Mouse (Mus musculus) left cerebral cortex, postnatal 36 days (tissue): Measurements from ENCODE around the gene Ifna15. TPM values are rescaled to one million over a fixed set of nuclear protein-coding genes. Genes with fewer than 3 reads are reported as not detected.

Experiments
- DNase-seq, 2 experiments: peaks; one replicate each; pipeline ENCODE4 v3.0.0; 2021 to 2022; ENCODE audit warnings: low spot score in 2 of 2, mixed read lengths in 1 of 2
- intact Hi-C: fragments of 180-260 bp; cut with DNase I; formaldehyde crosslinking; loops from one replicate; pipeline ENCODE4 v1.15.1; 2025
- total RNA-seq, 2 experiments: library from RNA; stranded (reverse); gene quantifications; 2 replicates each; pipeline ENCODE4 v1.2.3; 2021

The Ifna15 gene
- total RNA-seq, 2 experiments from 2014 or later: not detected

DNA sequence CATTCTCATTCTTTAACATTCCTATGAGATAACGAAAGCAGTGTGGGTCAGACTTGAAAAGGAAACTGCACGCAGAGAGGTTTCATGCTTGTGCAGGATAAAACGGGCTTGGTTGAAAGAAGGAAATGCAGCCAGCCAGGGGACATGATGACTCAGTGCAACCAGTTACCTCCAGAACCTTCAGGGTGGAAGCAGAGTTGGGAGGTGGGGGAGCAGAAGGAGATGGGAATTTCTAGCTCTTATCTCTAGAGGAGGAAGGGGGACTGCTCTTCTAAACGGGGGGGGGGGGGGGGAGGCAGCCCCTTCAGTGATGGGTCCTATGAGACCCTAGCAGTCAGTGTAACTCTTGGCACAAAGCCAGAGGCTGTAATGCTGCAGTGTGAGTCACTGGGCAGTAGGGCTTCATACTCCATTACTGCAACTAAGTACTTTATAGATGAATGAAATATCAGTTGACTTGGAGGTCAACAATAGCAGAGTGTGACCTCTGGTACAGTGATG is 42.3 kb downstream of the Ifna15 start:
- intact Hi-C loops: no loop called here
- DNase-seq: peak; percentile 6 to 24

- intact Hi-C loops: no loop called here
- DNase-seq: no peak
Observed at GRCm38 (mm10) chr4:88515250-88515649, 42.8 kb downstream of the Ifna15 start.

DNA sequence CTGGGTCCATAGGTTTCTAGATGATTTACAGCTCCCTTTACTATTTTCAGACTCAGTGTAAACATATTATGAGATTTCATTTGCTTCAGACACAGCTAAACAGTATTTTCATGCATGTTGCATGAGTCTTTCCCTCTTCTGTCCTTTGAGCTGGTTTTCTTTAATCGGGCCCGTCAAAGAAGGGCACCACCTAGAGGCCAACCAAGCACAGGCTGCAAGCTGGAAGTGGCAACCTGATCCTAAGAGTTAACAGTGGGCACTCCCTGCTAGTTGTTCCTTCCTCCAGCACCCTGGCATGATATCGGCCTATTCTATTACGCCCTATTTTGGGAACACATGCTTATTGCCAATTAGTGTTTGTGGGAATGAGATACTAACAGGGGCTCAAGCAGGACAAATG is 43.6 kb downstream of the Ifna15 start:
- DNase-seq: peak; percentile 10 to 14
- intact Hi-C loops: no loop called here

- intact Hi-C loops: no loop called here
Observed at GRCm38 (mm10) chr4:88513743-88514142, 44.3 kb downstream of the Ifna15 start.

More at GRCm38 (mm10) chr4:88513743-88514142, 44.3 kb downstream of the Ifna15 start:
- no peak for DNase-seq

Other genes with a start within 250 kb of the Ifna15 start
- gene Hacd4, start 119.3 kb downstream of the Ifna15 start, total RNA-seq: 1 to 10 TPM; 1.3 to 1.4 TPM
- not detected for gene Ifnb1, start 35.5 kb downstream of the Ifna15 start, total RNA-seq
- not detected for gene Ifna14, start 13.6 kb upstream of the Ifna15 start, total RNA-seq
- gene Ifna9, start 34.1 kb upstream of the Ifna15 start, total RNA-seq: not detected
- gene Ifna12, start 45.1 kb upstream of the Ifna15 start, total RNA-seq: not detected
- not detected for gene C87499, start 76.2 kb upstream of the Ifna15 start, total RNA-seq
- not detected for gene Ifna13, start 86.2 kb upstream of the Ifna15 start, total RNA-seq
- not detected for gene Ifna16, start 118.7 kb upstream of the Ifna15 start, total RNA-seq
- not detected for gene Ifna2, start 125.7 kb upstream of the Ifna15 start, total RNA-seq
- not detected for gene Ifnab, start 133.1 kb upstream of the Ifna15 start, total RNA-seq
- gene Gm26566, start 163.6 kb upstream of the Ifna15 start, total RNA-seq: 1 to 10 TPM in 1 of 2 experiments, under 1 TPM in 1; 0.66 to 1.5 TPM
- gene Klhl9, start 164.2 kb upstream of the Ifna15 start, total RNA-seq: 100 to 1,000 TPM in 1 of 2 experiments, 10 to 100 TPM in 1; 92.7 to 101 TPM
- gene Gm13271, start 196.6 kb upstream of the Ifna15 start, total RNA-seq: not detected
- gene Gm13283, start 201.9 kb upstream of the Ifna15 start, total RNA-seq: not detected
- not detected for gene Gm13290, start 215.6 kb upstream of the Ifna15 start, total RNA-seq
- gene Gm13289, start 218.7 kb upstream of the Ifna15 start, total RNA-seq: not detected
- not detected for gene Gm13272, start 221.6 kb upstream of the Ifna15 start, total RNA-seq
- not detected for gene Ifnz, start 223.9 kb upstream of the Ifna15 start, total RNA-seq
- not detected for gene Gm13276, start 227.5 kb upstream of the Ifna15 start, total RNA-seq
- not detected for gene Gm13277, start 230.4 kb upstream of the Ifna15 start, total RNA-seq
- not detected for gene Gm13278, start 233.3 kb upstream of the Ifna15 start, total RNA-seq
- not detected for gene Gm13275, start 236.2 kb upstream of the Ifna15 start, total RNA-seq
- not detected for gene Gm13279, start 239.2 kb upstream of the Ifna15 start, total RNA-seq
- gene Gm13285, start 241.4 kb upstream of the Ifna15 start, total RNA-seq: not detected
- gene Gm13287, start 245.0 kb upstream of the Ifna15 start, total RNA-seq: not detected
- gene Gm13288, start 247.3 kb upstream of the Ifna15 start, total RNA-seq: not detected